21 mouse cellular contexts compared by ENCODE assay signal in genomic region chr2:91916346-91916977, GRCm38 (mm10). TPM values are rescaled to one million over a fixed set of nuclear protein-coding genes. Genes with fewer than 3 reads are reported as not detected.
"Had no signal": no experiment of that assay in that cellular context is flagged by ENCODE, and none has a peak within 500 bp of the region (broad histone marks: within the 10 kb centered on the region; RNA-seq: fewer than 3 reads in every experiment).

No protein-coding gene starts in this region.

- H3K9ac ChIP-seq: intestine, embryonic 15.5 days; kidney, embryonic 15.5 days; limb, embryonic 15.5 days; lung, embryonic 14.5 days; midbrain, embryonic 13.5 days; neural tube, embryonic 15.5 days had no signal

- ATAC-seq: intestine, embryonic 15.5 days; midbrain, embryonic 13.5 days had no signal

- DNase-seq: kidney, adult 2 months; kidney, postnatal 14 days; layer of hippocampus, adult 9-11 months; layer of hippocampus, postnatal 36 days; lung, embryonic 14.5 days; lung, postnatal 10 days; lung, postnatal 4 days; right cerebral cortex, adult 18-20 months; right cerebral cortex, postnatal 25 days; thymus, postnatal 4 days had no signal

- H3K27ac ChIP-seq: intestine, embryonic 15.5 days; kidney, embryonic 15.5 days; limb, embryonic 15.5 days; midbrain, embryonic 13.5 days; neural tube, embryonic 15.5 days had no signal

- H3K4me3 ChIP-seq: intestine, embryonic 15.5 days; kidney, embryonic 15.5 days; limb, embryonic 15.5 days; megakaryocyte, embryonic 14.5 days; midbrain, embryonic 13.5 days; myocyte; neural tube, embryonic 15.5 days had no signal

- H3K9me3 ChIP-seq: intestine, embryonic 15.5 days; kidney, embryonic 15.5 days; limb, embryonic 15.5 days; megakaryocyte, embryonic 14.5 days; midbrain, embryonic 13.5 days; neural tube, embryonic 15.5 days had no signal

- H3K4me2 ChIP-seq: intestine, embryonic 15.5 days; kidney, embryonic 15.5 days; limb, embryonic 15.5 days; lung, embryonic 14.5 days; midbrain, embryonic 13.5 days; neural tube, embryonic 15.5 days had no signal

RNA-seq across cellular contexts. Expression of gene Gm9821, which starts 29.0 kb away (rescaled TPM):
- total RNA-seq: layer of hippocampus, postnatal 36 days; left cerebral cortex, adult 8-10 months; left cerebral cortex, postnatal 25 days had no signal
- polyA plus RNA-seq: kidney, adult 2 months; large intestine, adult 2 months; small intestine, adult 2 months had no signal
